Mouse (Mus musculus): Measurements from ENCODE around the gene Psmb11. TPM values are rescaled to one million over a fixed set of nuclear protein-coding genes. Genes with fewer than 3 reads are reported as not detected.

Gene Psmb11
- not detected for total RNA-seq (2021)
- not detected in 2 replicates for polyA plus RNA-seq (2012; rRNA removed)
- long read RNA-seq, result 0 reads

- no peak for DNase-seq
These were observed at the start of gene Psmb11 for GRCm38 (mm10) chr14:54621133-54621532. Psmb11 (plus strand) TSS chr14:54621433.

GRCm38 (mm10) chr14:54572122-54572521, 49.1 kb upstream of the Psmb11 start:
- no peak for DNase-seq

GRCm38 (mm10) chr14:54572790-54573736, 48.2 kb upstream of the Psmb11 start:
- DNase-seq, result peak; percentile 82

GRCm38 (mm10) chr14:54574253-54574652, 47.0 kb upstream of the Psmb11 start:
- peak; percentile 25 for DNase-seq

- DNase-seq, result no peak
These were observed 46.2 kb upstream of the Psmb11 start for GRCm38 (mm10) chr14:54575031-54575430.

GRCm38 (mm10) chr14:54575631-54576030, 45.6 kb upstream of the Psmb11 start:
- peak; percentile 86 for DNase-seq

- DNase-seq, result peak; percentile 67
These were observed 44.8 kb upstream of the Psmb11 start for GRCm38 (mm10) chr14:54576241-54577088.

- peak; percentile 95 for DNase-seq
These were observed 43.9 kb upstream of the Psmb11 start, which contains the start of gene Ajuba for GRCm38 (mm10) chr14:54577089-54577982. Ajuba (minus strand) TSS chr14:54577558.

- peak; percentile 61 for DNase-seq
These were observed 43.2 kb upstream of the Psmb11 start for GRCm38 (mm10) chr14:54578063-54578462.

- no peak for DNase-seq
These were observed 41.6 kb upstream of the Psmb11 start for GRCm38 (mm10) chr14:54579638-54580037.

GRCm38 (mm10) chr14:54582536-54582935, 38.7 kb upstream of the Psmb11 start:
- no peak for DNase-seq

GRCm38 (mm10) chr14:54583681-54584338, 37.4 kb upstream of the Psmb11 start:
- peak; percentile 70 for DNase-seq

GRCm38 (mm10) chr14:54591056-54591455, 30.2 kb upstream of the Psmb11 start:
- DNase-seq, result no peak

GRCm38 (mm10) chr14:54592319-54592934, 28.8 kb upstream of the Psmb11 start:
- peak; percentile 80 for DNase-seq

- no peak for DNase-seq
These were observed 27.2 kb upstream of the Psmb11 start for GRCm38 (mm10) chr14:54594055-54594454.

- DNase-seq, result no peak
These were observed 26.4 kb upstream of the Psmb11 start for GRCm38 (mm10) chr14:54594631-54595414.

- no peak for DNase-seq
These were observed 24.1 kb upstream of the Psmb11 start for GRCm38 (mm10) chr14:54597084-54597483.

GRCm38 (mm10) chr14:54601601-54602000, 19.6 kb upstream of the Psmb11 start:
- no peak for DNase-seq

GRCm38 (mm10) chr14:54602613-54603012, 18.6 kb upstream of the Psmb11 start:
- DNase-seq, result no peak

All from adrenal gland, adult 2 months (tissue).